Mouse (Mus musculus): ENCODE data around the gene Tmem150c.

DNA sequence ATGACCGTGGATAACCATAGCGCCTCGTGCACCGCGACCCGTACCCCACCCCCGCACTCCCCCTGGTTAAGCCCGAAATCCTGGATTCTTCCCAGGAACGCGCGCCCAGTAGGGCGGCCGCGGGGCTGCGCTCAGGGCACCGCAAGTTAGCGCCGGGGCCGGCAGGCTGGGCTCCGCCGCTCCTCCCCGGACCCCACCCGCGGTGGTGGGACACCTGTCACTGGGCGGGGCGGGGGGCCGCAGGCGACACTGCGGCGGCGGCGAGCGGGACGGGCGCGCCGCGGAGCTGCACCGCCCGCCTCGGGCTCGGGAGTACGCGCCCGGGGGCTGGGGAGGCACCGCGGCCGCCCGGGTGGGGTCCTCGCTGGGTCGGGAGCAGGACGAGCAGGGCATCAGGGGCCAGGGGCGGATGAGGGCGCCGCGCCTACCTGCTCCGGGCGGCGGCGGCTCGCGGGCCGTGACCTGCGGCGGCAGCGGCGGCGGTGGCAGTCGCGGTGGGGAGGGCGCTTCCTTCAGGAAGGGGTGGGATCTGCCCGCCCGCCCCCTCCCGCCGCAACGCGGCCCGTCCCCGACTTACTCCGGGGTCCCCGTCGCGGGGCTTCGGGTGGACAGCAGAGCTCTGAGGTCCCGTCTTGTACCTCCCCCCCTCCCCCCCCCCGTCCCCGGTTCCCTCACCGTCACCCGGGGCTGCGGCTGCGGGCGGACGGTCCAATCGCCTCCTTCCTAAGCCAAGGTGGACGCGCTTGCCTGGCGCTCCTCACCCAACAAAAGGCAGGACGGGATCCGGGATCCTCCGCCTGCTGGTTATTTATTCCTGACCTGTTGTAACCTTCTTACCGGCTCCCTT is 594 bp downstream of the Tmem150c start:
- TF ChIP-seq CTCF (IDR thresholded peaks at IDR 0.05; ENCODE audit: low read depth, low read length), result no peak
- TF ChIP-seq POLR2A (IDR thresholded peaks at IDR 0.05; ENCODE audit: insufficient read depth, low read length), result no peak
- no peak for TF ChIP-seq EP300 (IDR thresholded peaks at IDR 0.05; ENCODE audit: insufficient read depth, low read depth, low read length)

Data from ES-Bruce4 (cell line).